Mouse (Mus musculus) v-Abl transformed pro-B cells (cell line): Measurements from ENCODE around the gene Aff2.

Experiments used
- in situ Hi-C, 2 experiments: fragments of 400-800 bp; cut with MboI; formaldehyde crosslinking; loops; one replicate each; pipeline ENCODE4 v1.15.1; 2025; ENCODE audit not compliant: unreplicated experiment in 2 of 2

Gene Aff2

GRCm38 (mm10) chrX:69360238-69361054, at the start of gene Aff2:
Aff2 (plus strand) TSS chrX:69360294.
- in situ Hi-C loops, result no loop called here

DNA sequence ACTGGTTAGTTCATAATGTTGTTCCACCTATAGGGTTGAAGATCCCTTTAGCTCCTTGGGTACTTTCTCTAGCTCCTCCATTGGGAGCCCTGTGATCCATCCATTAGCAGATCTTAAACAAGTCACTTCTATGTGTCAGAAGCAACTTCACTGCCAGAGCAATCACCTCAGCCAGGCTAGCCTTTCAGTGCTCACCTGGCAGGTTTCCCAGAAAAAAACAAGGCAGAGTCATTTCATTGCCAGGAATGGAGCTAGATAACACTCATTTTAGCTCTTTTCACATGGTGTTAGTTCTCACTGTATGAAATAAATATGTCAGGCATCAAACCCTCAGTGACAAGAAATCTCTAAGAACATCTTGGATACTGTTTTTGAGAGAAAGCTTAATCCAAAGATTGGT, 22.8 kb upstream of the Aff2 start:
- in situ Hi-C loops, result no loop called here

GRCm38 (mm10) chrX:69355621-69356020, 4.5 kb upstream of the Aff2 start:
- in situ Hi-C loops, result no loop called here

DNA sequence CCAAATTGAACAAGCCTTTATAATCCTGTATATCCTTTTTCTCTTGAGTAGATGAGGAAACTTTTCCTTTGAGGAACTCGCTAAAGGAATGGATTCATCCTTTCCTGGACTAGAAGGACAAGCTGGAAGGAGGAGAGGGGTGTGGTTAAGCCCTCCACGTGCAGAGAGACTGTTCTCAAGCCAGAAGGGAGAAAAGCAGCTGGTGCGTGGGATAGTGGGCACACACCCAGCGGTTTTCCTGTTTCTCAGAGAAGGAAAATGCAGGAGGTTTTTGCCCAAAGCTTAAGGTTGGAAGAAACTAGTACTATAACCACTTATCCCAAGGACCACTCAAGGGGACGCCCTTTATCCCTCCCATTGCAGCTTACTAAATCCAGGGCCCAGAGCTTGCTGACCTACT, 734 bp upstream of the Aff2 start:
- in situ Hi-C loops, result no loop called here

DNA sequence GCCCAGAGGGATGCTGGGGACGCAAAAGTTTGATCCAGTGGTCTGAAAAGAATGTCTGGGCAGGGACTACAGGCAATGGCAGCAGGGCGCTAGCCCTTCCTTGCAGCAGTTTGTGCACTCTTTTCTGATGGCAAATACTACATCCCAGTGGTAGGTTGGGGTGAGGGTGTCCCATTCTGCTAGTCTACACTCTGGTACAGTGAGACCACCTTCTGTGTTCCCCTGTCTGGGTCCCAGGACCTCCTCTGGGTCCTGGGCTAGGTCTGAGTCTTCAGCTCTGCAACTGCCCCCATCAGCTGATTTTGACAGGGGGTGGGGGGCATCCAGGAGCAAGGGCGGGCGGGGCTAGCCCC, 233 bp upstream of the Aff2 start:
- in situ Hi-C loops, result no loop called here

DNA sequence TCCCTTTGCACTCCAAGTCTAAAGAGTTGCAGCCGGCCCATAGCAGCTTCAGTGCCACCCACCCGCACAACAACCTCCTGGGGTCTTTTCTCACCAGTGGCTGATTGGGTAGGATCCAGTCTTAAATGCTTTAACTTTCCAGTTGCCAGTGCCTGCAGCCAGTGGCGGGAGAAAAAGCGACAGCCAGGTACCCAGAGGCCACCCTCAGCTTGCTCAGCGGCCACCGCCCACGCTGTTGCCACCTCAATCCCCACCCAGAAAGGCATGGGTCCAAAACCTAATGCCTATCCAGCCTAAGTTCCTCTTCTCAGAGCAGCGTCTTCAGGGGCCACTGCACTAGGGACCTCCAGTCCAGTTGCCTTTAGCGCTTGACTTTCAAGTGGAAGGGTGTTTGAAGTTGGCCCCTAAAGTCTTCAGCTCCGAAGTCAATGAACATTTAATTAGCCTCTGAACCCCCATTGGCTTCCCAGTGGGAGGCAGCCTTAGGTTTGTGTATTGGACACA, 1.0 kb downstream of the Aff2 start:
- in situ Hi-C loops, result no loop called here

DNA sequence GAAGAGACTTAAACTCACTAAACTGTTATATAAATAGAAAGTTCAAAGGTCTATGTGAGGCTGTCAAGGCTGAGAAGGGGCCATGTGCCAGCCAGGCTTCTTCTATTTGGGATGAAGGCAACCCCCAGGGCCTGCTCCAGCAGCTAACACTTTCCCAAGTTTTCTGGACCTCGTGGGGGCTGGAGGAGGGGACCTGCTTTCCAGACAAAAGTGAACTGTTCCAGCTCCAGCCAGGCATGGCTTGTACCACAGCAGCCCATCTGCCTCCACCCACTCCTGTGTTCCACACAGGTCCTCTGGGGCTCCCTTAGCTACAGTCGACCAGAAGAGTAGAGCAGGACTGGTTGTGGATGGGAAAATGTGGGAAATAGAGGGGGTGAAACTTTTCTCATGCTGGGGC, 4.1 kb downstream of the Aff2 start:
- in situ Hi-C loops, result no loop called here

- in situ Hi-C loops, result no loop called here
Measured at GRCm38 (mm10) chrX:69373341-69373740, 13.2 kb downstream of the Aff2 start.

GRCm38 (mm10) chrX:69389738-69390137, 29.6 kb downstream of the Aff2 start:
- in situ Hi-C loops, result no loop called here

- in situ Hi-C loops, result no loop called here
Measured at GRCm38 (mm10) chrX:69415043-69415442, 54.9 kb downstream of the Aff2 start.

GRCm38 (mm10) chrX:69438422-69438821, 78.3 kb downstream of the Aff2 start:
- in situ Hi-C loops, result no loop called here

DNA sequence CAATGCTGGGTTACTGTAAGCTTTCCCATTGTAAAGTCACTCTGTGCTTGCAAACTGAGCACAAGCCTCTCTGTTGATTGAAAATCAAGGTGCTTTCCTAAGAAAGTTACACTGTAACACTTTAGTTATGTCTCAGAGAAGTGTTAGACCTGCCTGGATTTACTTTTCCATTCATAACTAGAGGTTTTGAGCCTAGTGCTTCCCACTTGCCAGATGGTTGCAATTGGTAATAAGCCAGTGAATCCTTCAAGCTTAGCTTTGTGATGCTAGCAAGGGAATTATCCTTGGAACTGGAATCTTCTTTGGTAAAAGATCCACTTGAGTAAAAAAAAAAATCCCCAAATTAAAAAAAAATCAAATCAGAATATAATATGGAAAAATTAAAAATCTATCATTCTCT, 81.8 kb downstream of the Aff2 start:
- in situ Hi-C loops, result no loop called here

GRCm38 (mm10) chrX:69460896-69461295, 100.8 kb downstream of the Aff2 start:
- in situ Hi-C loops, result no loop called here

DNA sequence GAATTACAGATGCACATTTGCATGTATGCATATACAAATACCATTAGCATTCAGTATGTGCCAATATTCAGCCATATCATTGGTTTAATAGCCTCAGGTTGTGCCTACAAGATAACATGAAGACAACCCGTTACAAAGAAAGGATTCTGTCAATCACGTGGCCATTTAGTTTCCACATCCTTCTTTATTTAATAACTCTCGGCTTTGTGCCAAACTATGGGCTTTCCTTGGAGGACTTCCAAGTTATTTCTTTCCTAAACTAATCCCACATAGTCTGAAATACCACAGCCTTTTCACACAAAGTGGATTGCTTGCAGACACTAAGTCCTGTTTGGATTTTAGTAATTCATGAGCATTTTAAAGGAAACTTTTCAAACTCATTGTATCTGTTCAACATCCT, 142.0 kb downstream of the Aff2 start:
- in situ Hi-C loops, result no loop called here

DNA sequence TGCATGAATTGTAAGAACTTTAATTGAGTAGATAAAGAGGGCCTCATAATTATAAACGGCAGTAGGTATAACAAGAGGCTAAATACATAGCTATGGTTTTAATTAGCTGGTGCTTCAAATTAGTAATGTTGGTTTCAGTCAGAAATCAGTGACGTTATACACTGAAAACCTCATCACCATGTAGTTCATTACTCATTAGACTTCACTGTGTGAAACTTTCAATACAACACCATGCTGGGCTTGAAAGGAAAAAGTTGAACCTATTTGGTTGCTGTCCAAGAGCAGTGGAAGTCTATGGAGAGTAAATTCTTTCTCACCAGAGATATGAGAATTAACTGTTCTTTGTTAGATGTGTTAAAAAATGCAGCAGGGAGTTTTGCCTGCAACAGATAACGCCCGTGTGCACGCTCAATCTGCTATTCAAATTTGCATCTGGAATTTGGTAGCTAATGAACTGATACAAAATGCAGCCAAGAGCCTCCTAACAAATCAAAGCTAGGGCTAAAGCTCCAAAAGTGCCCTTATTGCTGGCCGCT, 158.0 kb downstream of the Aff2 start:
- in situ Hi-C loops, result no loop called here

- in situ Hi-C loops, result no loop called here
Measured at GRCm38 (mm10) chrX:69540811-69541210, 180.7 kb downstream of the Aff2 start.

DNA sequence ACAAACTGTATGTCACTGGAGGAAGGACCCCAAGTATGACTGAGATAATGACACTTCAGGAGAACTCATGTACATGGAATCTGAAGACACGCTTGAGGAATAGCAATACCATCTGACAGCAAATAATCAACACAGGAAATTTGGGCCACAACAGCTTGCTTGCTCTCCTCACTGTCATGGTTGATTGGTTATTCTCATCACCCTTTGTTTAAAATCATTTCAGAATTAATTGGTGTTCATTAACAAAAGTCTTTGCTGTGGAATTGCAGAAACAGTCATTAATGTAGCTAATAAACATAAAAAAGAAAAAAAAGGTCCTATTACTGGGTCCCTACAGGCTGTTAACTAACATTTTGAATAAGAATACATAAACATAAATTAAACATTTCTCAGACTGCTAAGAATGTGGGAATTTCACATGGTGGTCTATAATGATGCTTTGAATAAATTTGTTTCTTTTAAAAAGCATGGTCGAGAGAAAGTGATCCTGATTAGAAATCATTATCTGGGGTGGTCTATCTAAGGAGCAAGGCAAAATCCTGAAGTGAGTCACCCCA, 219.9 kb downstream of the Aff2 start:
- in situ Hi-C loops, result no loop called here

GRCm38 (mm10) chrX:69608793-69609192, 248.7 kb downstream of the Aff2 start:
- in situ Hi-C loops, result no loop called here

- in situ Hi-C loops, result no loop called here
Measured at GRCm38 (mm10) chrX:69663038-69663437, 302.9 kb downstream of the Aff2 start.

DNA sequence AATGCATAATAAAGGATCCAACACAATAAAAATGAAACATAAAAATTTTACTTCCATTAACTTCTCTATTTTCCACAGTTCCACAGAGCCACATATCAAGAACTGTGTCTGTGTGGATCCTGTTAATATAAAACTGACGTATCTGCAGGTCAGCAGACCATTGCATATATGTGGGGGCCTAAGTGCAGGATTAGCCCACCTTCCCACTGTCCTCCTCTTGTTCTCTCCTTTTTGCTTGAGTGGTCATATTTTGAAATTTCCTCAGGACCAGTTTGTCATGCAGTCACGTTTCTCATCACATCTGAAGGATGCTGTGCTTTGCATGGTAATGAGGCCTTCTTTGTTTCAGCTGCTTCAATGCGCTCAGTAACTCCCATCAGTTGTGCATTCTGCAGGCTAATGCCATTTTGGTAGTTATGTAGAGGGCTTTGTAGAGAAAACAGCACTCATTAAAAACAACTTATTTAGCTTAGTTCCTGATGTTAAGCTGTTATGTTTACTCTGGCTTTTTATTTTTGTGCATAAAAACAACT, 306.1 kb downstream of the Aff2 start:
- in situ Hi-C loops, result no loop called here

GRCm38 (mm10) chrX:69675691-69676090, 315.6 kb downstream of the Aff2 start:
- in situ Hi-C loops, result no loop called here

DNA sequence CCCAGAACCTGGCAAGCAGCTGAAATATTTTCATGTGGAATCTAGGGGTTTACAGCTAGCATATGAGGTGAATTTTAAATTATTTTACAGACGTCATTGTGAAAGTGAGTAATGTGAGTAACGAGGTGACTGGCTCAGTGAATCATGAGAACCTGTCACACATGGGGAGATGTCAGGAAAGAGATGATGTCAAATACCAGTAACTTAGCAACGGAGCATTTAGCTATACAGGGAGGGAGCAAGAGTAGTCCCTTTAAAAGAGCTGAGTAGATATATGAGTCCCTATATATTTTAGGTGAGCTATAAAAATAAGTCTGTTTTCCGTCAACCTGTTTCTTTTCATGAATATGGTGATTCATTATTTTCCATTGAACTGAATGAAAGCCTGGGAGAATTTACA, 338.7 kb downstream of the Aff2 start:
- in situ Hi-C loops, result no loop called here
